Mouse (Mus musculus) embryonic facial prominence, embryonic 13.5 days (tissue): Measurements from ENCODE around the gene Dzip1. TPM values are rescaled to one million over a fixed set of nuclear protein-coding genes. Genes with fewer than 3 reads are reported as not detected.

Experiments
- ATAC-seq: fragments of 200-750 bp; cut with Nextera tagmentation; 2 replicates; pipeline ENCODE4 v1.8.0; 2017; ENCODE audit warnings: low read depth; ENCODE audit not compliant: insufficient number of reproducible peaks, insufficient read depth, low FRiP score, low TSS enrichment
- H3K27ac ChIP-seq: fragments of 300-500 bp; sonication (generic); 2 replicates; pipeline ENCODE4 v1.5.1; 2015; ENCODE audit warnings: moderate library complexity, mild to moderate bottlenecking, inconsistent platforms
- H3K27me3 ChIP-seq: fragments of 300-500 bp; sonication (generic); 2 replicates; pipeline ENCODE4 v1.6.1; 2015; ENCODE audit warnings: mild to moderate bottlenecking, inconsistent platforms
- H3K36me3 ChIP-seq: fragments of 300-500 bp; sonication (generic); 2 replicates; pipeline ENCODE4 v1.6.1; 2015; ENCODE audit warnings: mild to moderate bottlenecking, inconsistent platforms
- H3K4me1 ChIP-seq: fragments of 300-500 bp; sonication (generic); 2 replicates; pipeline ENCODE4 v1.6.1; 2015; ENCODE audit warnings: inconsistent platforms
- H3K4me2 ChIP-seq: fragments of 300-500 bp; sonication (generic); 2 replicates; pipeline ENCODE4 v1.6.1; 2015; ENCODE audit warnings: moderate library complexity, mild to moderate bottlenecking, inconsistent platforms
- H3K4me3 ChIP-seq: fragments of 300-500 bp; sonication (generic); 2 replicates; pipeline ENCODE4 v1.5.1; 2015; ENCODE audit warnings: mild to moderate bottlenecking, inconsistent platforms
- H3K9ac ChIP-seq: fragments of 300-500 bp; sonication (generic); 2 replicates; pipeline ENCODE4 v1.6.1; 2015; ENCODE audit warnings: mild to moderate bottlenecking, inconsistent platforms
- H3K9me3 ChIP-seq: fragments of 300-500 bp; sonication (generic); 2 replicates; pipeline ENCODE4 v1.6.1; 2016; ENCODE audit warnings: inconsistent platforms
- WGBS: fragments of 180-500 bp; shearing (Covaris S2); methylation state at CpG from one replicate; pipeline ENCODE4 v1.1.7; 2015; ENCODE audit warnings: mixed read lengths; 5-methylcytosine and 5-hydroxymethylcytosine counted together
- polyA plus RNA-seq: library from polyadenylated mRNA; unstranded; fragments of >200 nt; fragmentation: Nextera tagmentation; extraction: Ambion mirVana; gene quantifications from 2 replicates; pipeline ENCODE4 v1.2.1, GENCODE M21; 2015

Gene Dzip1
- polyA plus RNA-seq, 1 experiment from 2014 or later: 37.7 TPM

DNA sequence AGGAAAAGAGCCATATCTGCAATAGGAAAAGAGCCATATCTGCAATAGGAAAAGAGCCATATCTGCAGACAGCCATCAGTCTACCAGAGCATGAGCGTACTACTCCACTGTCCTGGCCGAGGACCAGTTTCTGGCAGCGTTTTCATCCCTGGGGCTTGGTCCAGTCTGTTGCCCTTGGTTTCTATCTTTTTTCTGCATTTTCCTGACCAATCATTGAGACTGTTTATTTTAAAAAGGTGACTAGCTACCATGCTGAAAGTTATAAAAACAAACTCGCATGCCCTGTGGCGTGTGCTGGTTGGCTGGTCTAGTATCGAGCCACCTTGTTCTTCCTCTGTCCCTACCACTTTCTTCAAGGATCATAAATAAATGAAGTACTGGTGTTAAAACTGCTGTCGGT, 30.0 kb downstream of the Dzip1 start:
- no peak overlapping the region for H3K9ac ChIP-seq
- no peaks in the 10 kb centered on the region for H3K9me3 ChIP-seq
- H3K4me1 ChIP-seq: no peaks in the 10 kb centered on the region
- no peak overlapping the region for H3K4me3 ChIP-seq
- no peaks in the 10 kb centered on the region for H3K27me3 ChIP-seq
- ATAC-seq: no peak
- no peak overlapping the region for H3K27ac ChIP-seq
- H3K36me3 ChIP-seq: peaks cover 83% of the 10 kb centered on the region
- WGBS: 91% methylated on average over 7 of the region's 7 CpGs
- no peak overlapping the region for H3K4me2 ChIP-seq

DNA sequence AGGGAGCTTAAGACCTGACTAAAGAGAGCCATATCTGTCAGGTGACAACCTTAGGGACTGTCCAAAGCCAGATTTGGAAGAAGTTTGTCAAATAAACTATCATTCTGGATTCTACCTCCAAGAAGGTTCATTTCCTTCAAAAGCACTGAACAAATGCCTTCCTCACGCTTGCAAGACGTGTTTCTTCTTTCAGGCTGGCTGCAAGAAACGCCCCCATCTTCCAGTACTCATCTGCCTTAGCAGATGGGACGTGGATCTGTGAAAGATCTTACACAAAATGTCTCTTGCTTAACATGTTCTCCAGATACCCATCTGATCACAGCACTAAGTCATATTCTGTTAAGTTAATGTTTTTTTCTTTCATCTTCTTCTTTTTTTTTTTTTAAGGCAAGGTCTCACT, 35.2 kb downstream of the Dzip1 start:
- WGBS: 92% methylated on average over 4 of the region's 4 CpGs
- Histone ChIP-seq H3K9me3 (no peaks in the 10 kb centered on the region), H3K4me2 (no peak overlapping the region), H3K4me1 (no peaks in the 10 kb centered on the region), H3K4me3 (no peak overlapping the region), H3K36me3 (peaks cover 86% of the 10 kb centered on the region), H3K27ac (no peak overlapping the region), H3K9ac (no peak overlapping the region), H3K27me3 (no peaks in the 10 kb centered on the region)
- no peak for ATAC-seq

DNA sequence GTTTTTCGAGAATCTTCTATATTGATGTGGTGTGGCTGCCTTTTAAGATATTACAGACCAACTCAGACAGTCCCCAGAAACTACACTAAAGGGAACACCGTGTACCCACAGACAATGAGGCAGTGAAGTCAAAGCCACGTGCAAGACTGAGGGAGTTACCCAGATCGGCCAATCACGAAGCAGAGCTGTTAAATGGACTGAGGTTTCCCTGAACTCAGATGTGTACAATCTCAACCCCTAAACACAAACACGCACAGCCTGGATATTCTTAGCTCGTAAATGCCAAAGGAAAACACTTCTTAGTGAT, 41.1 kb downstream of the Dzip1 start:
- Histone ChIP-seq H3K27me3 (no peaks in the 10 kb centered on the region), H3K27ac (no peak overlapping the region), H3K4me2 (no peak overlapping the region), H3K9me3 (no peaks in the 10 kb centered on the region), H3K9ac (no peak overlapping the region), H3K4me1 (no peaks in the 10 kb centered on the region), H3K4me3 (no peak overlapping the region), H3K36me3 (peaks cover 86% of the 10 kb centered on the region)
- no peak for ATAC-seq
- 73% methylated on average over 7 of the region's 7 CpGs for WGBS

DNA sequence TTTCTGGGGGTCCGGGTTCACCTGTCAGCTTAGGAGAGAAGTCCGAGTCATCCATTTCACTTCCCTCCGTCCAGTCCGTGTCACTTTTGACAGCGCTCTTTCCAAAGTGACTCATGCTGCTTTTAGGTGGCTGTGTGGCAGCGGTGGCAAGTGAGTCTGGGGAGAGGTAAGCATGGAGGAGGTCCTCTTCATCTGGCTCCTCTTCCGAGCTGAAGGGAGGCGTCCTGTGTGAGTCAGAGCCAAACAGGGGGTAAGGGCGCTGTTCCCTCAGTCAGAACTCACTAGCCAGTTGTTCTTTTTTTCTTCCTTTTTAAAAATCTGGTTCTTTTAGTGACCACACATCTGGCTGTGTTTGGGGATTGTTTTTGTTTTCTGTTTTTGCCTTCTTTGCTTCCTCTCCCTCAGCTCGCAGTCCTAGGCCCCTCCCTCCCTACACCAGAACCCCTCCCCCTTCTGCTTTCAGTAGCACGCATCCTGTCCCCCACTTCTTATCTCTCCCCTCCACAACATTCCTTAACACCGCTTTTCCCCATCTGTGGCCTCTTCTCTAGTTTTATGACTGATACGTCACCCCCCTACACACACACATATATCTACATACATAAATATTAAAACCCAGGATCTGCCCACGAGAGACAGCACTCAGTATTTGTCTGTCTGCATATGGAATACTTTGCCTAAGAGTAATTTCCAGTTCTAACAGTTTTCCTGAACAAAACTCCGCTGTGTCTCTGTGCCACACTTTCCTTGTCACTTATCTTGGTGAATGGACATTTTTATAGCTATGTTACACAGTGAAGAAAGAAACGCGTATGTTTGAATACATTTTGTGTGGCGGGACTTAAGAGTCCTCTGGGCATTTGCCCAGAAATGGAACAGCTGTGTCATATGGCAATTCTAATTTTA, 41.7 kb downstream of the Dzip1 start:
- H3K9me3 ChIP-seq: no peaks in the 10 kb centered on the region
- no peak overlapping the region for H3K4me2 ChIP-seq
- no peaks in the 10 kb centered on the region for H3K4me1 ChIP-seq
- ATAC-seq: no peak
- peaks cover 86% of the 10 kb centered on the region for H3K36me3 ChIP-seq
- no peak overlapping the region for H3K4me3 ChIP-seq
- 79% methylated on average over 18 of the region's 18 CpGs for WGBS
- H3K9ac ChIP-seq: no peak overlapping the region
- no peaks in the 10 kb centered on the region for H3K27me3 ChIP-seq
- H3K27ac ChIP-seq: no peak overlapping the region

DNA sequence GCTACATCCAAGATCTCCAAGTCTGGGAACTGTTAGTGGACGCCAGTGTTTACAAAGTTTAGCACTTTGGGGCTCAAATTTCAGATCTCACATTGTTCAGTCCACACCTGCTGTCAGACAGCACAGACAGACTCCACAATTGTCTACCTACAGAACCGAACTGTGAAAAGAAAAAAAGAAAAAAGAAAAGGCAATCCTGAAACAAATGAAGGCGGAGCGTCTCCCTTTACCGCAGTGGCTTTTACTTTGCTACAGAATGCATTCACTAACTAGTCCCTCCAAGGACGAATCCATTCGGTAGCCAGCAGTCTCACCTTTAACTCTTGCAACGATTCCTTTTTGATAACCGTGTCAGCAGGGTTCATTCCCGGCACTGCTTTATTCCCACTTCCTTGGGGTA, 44.6 kb downstream of the Dzip1 start:
- no peak overlapping the region for H3K4me3 ChIP-seq
- H3K27me3 ChIP-seq: no peaks in the 10 kb centered on the region
- H3K9me3 ChIP-seq: no peaks in the 10 kb centered on the region
- H3K27ac ChIP-seq: no peak overlapping the region
- H3K36me3 ChIP-seq: peaks cover 78% of the 10 kb centered on the region
- no peak overlapping the region for H3K9ac ChIP-seq
- H3K4me1 ChIP-seq: no peaks in the 10 kb centered on the region
- ATAC-seq: no peak
- WGBS: 75% methylated on average over 10 of the region's 10 CpGs
- no peak overlapping the region for H3K4me2 ChIP-seq

DNA sequence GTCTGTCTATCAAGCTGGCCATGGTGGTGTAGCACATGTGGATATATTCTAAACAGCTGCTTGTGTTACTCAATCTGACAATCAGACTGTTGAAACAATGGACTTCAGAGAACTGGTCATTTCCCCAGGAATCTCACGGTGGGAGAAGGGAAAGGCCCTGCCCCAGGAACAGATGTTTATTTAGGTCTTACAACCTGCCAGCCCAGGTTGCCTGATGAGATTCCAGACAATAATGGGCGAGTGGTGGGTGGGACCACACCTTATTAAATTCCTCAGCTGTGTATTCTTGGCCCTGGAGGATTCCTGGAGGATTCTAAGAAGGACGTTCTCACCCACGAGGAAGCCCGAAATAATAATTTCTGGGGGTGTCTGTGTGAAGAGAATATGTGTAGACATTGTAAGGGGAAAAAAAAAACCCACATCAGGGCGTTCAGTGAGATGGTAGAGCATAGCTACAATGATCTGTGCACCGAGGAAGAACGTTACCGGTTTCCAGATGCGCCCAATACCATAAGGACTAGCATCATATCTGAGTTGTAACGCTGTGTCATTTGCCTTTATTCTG, 46.8 kb downstream of the Dzip1 start:
- Histone ChIP-seq H3K9me3 (no peaks in the 10 kb centered on the region), H3K4me2 (no peak overlapping the region), H3K27me3 (no peaks in the 10 kb centered on the region), H3K4me3 (no peak overlapping the region), H3K9ac (no peak overlapping the region), H3K27ac (no peak overlapping the region), H3K4me1 (no peaks in the 10 kb centered on the region), H3K36me3 (peaks cover 73% of the 10 kb centered on the region)
- 79% methylated on average over 11 of the region's 11 CpGs for WGBS
- no peak for ATAC-seq

DNA sequence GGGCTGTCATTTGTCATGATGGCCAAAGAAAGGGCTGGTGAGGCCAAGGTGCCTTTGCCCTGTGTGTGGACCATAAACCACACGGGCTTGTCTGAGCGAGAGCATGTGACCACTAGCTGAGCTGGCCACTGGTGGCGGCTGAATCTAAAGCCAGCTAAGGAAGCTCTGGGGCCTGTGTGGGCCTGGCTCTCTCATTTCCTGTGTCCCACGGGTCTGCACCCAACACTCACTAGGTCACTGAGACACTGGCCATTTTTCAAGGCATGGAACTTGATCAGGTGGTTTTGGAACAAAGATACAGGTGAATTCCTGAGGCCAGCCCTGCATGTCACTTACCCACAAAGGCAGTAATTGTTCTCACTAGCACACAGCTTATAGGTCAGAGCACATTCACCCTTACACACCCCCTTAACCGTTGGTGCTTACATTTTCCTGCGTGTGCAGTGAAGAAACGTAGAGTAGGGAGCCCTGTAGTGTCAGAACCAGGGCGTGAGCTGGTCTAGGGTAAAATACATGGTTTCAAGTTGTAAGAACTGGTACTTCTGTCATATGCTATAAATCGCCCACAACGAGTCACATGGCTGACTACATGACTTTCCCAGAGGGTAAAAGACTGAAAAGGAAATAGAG, 50.4 kb downstream of the Dzip1 start:
- H3K36me3 ChIP-seq: peaks cover 58% of the 10 kb centered on the region
- H3K27ac ChIP-seq: no peak overlapping the region
- no peak overlapping the region for H3K4me3 ChIP-seq
- no peak overlapping the region for H3K9ac ChIP-seq
- no peaks in the 10 kb centered on the region for H3K4me1 ChIP-seq
- no peaks in the 10 kb centered on the region for H3K27me3 ChIP-seq
- no peak for ATAC-seq
- H3K4me2 ChIP-seq: no peak overlapping the region
- WGBS: 70% methylated on average over 10 of the region's 10 CpGs
- H3K9me3 ChIP-seq: no peaks in the 10 kb centered on the region

DNA sequence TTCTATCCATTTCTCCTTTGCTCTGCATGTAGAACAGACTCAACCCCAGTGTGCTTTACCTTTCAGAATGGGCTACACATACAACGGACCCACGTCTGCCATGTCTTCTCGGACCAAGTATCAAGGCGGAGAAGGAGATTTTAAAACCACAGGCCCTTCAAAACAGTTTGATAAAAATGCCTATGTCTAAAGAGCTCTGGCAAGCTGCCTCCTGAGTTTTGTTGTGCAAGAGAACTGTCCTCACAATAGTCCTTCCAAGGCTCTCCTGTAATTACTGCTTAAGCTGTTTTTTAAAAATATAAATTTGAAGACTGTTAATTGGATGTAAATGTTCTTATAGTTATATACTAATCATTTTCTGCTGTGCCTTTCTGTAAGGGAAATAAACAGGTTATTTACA, 51.1 kb downstream of the Dzip1 start:
- H3K27me3 ChIP-seq: no peaks in the 10 kb centered on the region
- H3K9me3 ChIP-seq: no peaks in the 10 kb centered on the region
- H3K4me3 ChIP-seq: no peak overlapping the region
- no peak overlapping the region for H3K4me2 ChIP-seq
- WGBS: 91% methylated on average over 4 of the region's 4 CpGs
- no peak overlapping the region for H3K27ac ChIP-seq
- H3K4me1 ChIP-seq: no peaks in the 10 kb centered on the region; the same call in 1 of the 2 replicates
- peaks cover 50% of the 10 kb centered on the region for H3K36me3 ChIP-seq
- ATAC-seq: no peak
- no peak overlapping the region for H3K9ac ChIP-seq

DNA sequence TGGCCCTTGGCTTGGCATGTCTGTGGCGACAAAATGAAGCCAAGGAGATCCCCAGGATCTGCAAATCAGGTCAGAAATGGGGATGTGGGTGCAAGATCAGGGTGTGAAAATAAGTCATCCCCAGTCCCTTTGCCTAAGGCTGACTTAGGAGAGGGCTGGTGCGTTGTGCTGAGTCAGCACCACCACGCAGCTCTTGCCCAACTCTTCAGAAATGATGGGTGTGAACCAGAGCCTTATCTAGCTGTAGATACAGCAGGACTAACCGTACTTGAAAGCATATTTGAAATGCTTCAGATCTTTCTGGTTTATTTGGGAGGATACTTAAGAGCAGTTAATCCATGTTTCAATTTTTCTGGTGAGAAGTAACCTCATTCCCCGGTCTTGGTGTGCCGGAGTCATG, 55.5 kb downstream of the Dzip1 start:
- Histone ChIP-seq H3K27ac (no peak overlapping the region), H3K9ac (no peak overlapping the region), H3K9me3 (no peaks in the 10 kb centered on the region), H3K27me3 (no peaks in the 10 kb centered on the region), H3K4me3 (no peak overlapping the region), H3K4me1 (peaks cover 25% of the 10 kb centered on the region), H3K36me3 (peaks cover 19% of the 10 kb centered on the region), H3K4me2 (no peak overlapping the region)
- 84% methylated on average over 6 of the region's 6 CpGs for WGBS
- no peak for ATAC-seq

DNA sequence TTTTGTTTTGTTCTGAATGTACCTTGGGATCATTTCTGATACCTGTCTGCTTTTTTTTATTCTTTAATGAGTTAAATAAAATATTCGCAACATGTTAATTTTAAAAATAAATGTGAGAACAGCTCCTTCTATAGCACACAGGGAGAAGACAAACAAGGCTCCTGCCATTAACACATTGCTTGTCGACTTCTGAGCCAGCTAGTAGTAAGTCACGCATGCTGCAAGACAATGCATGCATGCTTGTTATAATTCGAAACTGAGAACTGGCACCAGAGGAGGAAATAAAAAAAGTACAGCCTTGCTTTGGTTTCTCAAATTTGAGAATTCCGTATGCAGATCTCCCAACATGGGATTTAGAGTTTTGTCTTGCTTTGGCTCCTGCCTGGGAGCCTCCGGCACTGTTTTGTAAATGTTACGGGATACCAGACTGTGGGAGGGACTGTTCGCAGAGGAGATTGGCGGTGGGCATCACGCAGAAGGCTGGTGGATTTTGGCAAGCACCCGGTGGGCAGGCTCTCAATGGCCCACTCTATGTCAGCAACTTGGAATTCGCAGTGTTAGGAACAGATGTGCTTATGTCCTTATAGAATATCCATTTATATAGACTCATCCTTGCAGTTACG, 57.0 kb downstream of the Dzip1 start:
- Histone ChIP-seq H3K36me3 (peaks cover 14% of the 10 kb centered on the region; the same call in 1 of the 2 replicates), H3K9me3 (no peaks in the 10 kb centered on the region), H3K4me3 (no peak overlapping the region), H3K27me3 (no peaks in the 10 kb centered on the region), H3K27ac (peak overlapping the region; percentile 12; the same call in 1 of the 2 replicates), H3K4me2 (no peak overlapping the region), H3K4me1 (peaks cover 25% of the 10 kb centered on the region), H3K9ac (no peak overlapping the region)
- ATAC-seq: no peak
- 61% methylated on average over 13 of the region's 13 CpGs for WGBS

DNA sequence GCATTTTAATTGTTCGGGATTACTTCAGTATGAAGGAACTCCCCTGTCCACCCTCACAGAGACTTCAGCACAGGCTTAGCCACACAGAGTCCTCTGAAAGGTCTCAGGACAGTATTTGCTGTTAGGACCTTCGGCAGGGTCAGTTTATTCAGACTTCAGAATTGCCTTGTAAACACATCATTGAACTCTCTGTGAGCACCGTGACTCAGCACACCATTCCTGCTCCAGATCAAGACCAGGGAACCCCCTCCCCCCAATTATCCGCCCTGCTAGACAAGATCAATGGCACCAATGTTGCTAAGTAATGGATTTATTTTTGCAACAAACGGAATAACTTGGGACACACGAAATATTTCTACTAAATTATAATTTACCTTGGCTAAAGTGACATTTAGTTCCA, 57.9 kb downstream of the Dzip1 start:
- Histone ChIP-seq H3K9ac (no peak overlapping the region), H3K27me3 (no peaks in the 10 kb centered on the region), H3K4me3 (no peak overlapping the region), H3K4me1 (peaks cover 25% of the 10 kb centered on the region), H3K27ac (no peak overlapping the region), H3K9me3 (no peaks in the 10 kb centered on the region), H3K4me2 (no peak overlapping the region), H3K36me3 (peaks cover 8% of the 10 kb centered on the region; the same call in 1 of the 2 replicates)
- ATAC-seq: no peak
- WGBS: 62% methylated on average over 6 of the region's 6 CpGs
